Mouse (Mus musculus) hindbrain, postnatal 0 days (tissue): ENCODE data around the gene Snapc3. TPM values are rescaled to one million over a fixed set of nuclear protein-coding genes. Genes with fewer than 3 reads are reported as not detected.
"Not testable (repeated sequence)": the region's sequence is repeated elsewhere in the genome, so short reads cannot be mapped to it uniquely, and the experiment has no call there.

ENCODE experiments used
- ATAC-seq: fragments of 200-750 bp; cut with Nextera tagmentation; 2 replicates; pipeline ENCODE4 v1.8.0; 2017; ENCODE audit warnings: mild to moderate bottlenecking, moderate TSS enrichment, moderate library complexity
- DNase-seq: peaks from one replicate; pipeline ENCODE4 v3.0.0-alpha.2; 2015; ENCODE audit warnings: low spot score
- H3K27ac ChIP-seq: fragments of 300-500 bp; sonication (generic); 2 replicates; pipeline ENCODE4 v1.5.1; 2014; ENCODE audit warnings: mild to moderate bottlenecking
- H3K27me3 ChIP-seq: fragments of 300-500 bp; sonication (generic); 2 replicates; pipeline ENCODE4 v1.6.1; 2014; ENCODE audit warnings: low read length, mixed read lengths; ENCODE audit not compliant: insufficient read depth
- H3K36me3 ChIP-seq: fragments of 300-500 bp; sonication (generic); 2 replicates; pipeline ENCODE4 v1.6.1; 2014; ENCODE audit warnings: low read length, mixed read lengths; ENCODE audit not compliant: insufficient read depth
- H3K4me1 ChIP-seq: fragments of 300-500 bp; sonication (generic); 2 replicates; pipeline ENCODE4 v1.6.1; 2014; ENCODE audit warnings: antibody characterized with exemption, low read length, mixed read lengths; ENCODE audit not compliant: insufficient read depth
- H3K4me2 ChIP-seq: fragments of 300-500 bp; sonication (generic); 2 replicates; pipeline ENCODE4 v1.6.1; 2014; ENCODE audit warnings: low read depth, mild to moderate bottlenecking, low read length, moderate library complexity, mixed read lengths
- H3K4me3 ChIP-seq: fragments of 300-500 bp; sonication (generic); 2 replicates; pipeline ENCODE4 v1.5.1; 2014; ENCODE audit warnings: low read length
- H3K9ac ChIP-seq: fragments of 300-500 bp; sonication (generic); replicated peaks from 2 replicates; pipeline ENCODE4 v1.6.1; 2014; ENCODE audit warnings: mild to moderate bottlenecking, low read length, moderate library complexity, mixed read lengths
- H3K9me3 ChIP-seq: fragments of 300-500 bp; sonication (generic); 2 replicates; pipeline ENCODE4 v1.6.1; 2016; ENCODE audit warnings: low read length, mixed read lengths
- CTCF ChIP-seq: IDR thresholded peaks from 2 replicates; pipeline ENCODE4 v1.5.1; 2016; ENCODE audit warnings: antibody characterized with exemption, control low read depth, low read depth
- WGBS: fragments of 180-500 bp; shearing (Covaris S2); extraction: QIAGEN DNeasy Blood & Tissue Kit; methylation state at CpG from one replicate; pipeline ENCODE4 v1.1.7; 2014; 5-methylcytosine and 5-hydroxymethylcytosine counted together
- polyA plus RNA-seq: library from polyadenylated mRNA; unstranded; fragments of >200 nt; fragmentation: Nextera tagmentation; extraction: Ambion mirVana; gene quantifications from 2 replicates; pipeline ENCODE4 v1.2.1, GENCODE M21; 2015
- total RNA-seq: library from RNA; depleted of rRNA; stranded (reverse); fragments of >200 nt; gene quantifications from 2 replicates; pipeline ENCODE4 v1.2.3, GENCODE M21; 2014

Snapc3 gene
- total and polyA plus RNA-seq, 2 experiments from 2014 or later, result 34.1 to 42.8 TPM

DNA sequence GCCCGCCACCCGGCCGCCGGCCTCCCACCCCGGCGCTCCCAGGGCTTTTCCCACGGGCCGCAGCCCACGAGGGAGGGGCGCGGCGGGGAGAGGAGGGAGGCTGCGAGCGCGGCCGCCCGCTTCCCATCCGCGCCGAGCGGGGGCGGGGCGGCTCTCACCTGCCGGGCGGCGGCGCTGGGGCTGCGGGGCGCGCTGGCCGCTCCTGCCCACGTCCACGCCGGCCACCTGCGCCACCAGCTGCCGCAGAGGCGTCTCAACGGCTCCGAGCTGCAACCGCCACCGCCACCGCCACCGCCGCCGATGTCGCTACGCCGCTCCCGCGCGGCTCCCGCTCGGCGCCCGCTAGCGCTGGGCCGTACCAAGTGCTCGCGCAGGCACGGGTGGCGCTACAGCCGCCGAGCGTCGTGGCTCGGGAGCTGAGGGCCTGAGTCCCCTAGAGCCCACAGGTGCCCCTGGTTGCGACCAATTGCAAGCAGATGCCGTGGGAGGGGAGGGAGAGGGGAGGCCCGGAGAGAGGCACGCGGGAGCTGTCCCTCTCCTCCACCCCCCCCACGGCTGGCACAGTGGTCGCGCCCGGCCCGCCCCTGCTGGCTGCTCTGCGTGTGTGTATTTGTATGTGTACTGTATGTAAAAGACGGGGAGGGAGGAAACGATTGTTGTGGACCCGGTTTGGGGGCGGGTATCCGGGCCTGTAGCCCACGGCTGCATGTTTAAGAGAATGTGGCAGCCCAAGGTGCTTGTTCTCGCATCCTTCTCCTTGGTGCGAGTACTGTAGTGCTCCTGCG, 68.8 kb downstream of the Snapc3 start, which contains the start of gene Psip1:
Gene Psip1, minus strand, starts transcription at position 343 of the 785 bp plus-strand sequence.
- Histone ChIP-seq H3K27ac (peak within 1 kb of the TSS; percentile 98), H3K9me3 (no peaks in the 10 kb centered on the region), H3K9ac (peak within 1 kb of the TSS; percentile 99), H3K27me3 (no peaks in the 10 kb centered on the region), H3K36me3 (peaks cover 3% of the 10 kb centered on the region; the same call in 1 of the 2 replicates), H3K4me2 (peak within 1 kb of the TSS; percentile 70), H3K4me1 (peaks cover 3% of the 10 kb centered on the region; the same call in 1 of the 2 replicates), H3K4me3 (peak within 1 kb of the TSS; percentile 84)
- DNase-seq (peak; percentile 94), ATAC-seq (peak; percentile 94)
- WGBS, result under 1% methylated on average over 57 of the region's 86 CpGs
- TF ChIP-seq CTCF, result peak; percentile 64

GRCm38 (mm10) chr4:83489121-83489520, 71.6 kb downstream of the Snapc3 start:
- WGBS, result 25% methylated on average over 5 of the region's 5 CpGs

GRCm38 (mm10) chr4:83493112-83493511, 75.6 kb downstream of the Snapc3 start:
- ATAC-seq, result no peak
- TF ChIP-seq CTCF, result no peak
- Histone ChIP-seq H3K4me1 (no peaks in the 10 kb centered on the region), H3K9ac (no peak overlapping the region), H3K4me3 (no peak overlapping the region), H3K36me3 (no peaks in the 10 kb centered on the region), H3K4me2 (no peak overlapping the region), H3K9me3 (no peaks in the 10 kb centered on the region), H3K27me3 (no peaks in the 10 kb centered on the region), H3K27ac (no peak overlapping the region)
- no peak for DNase-seq
- 100% methylated on average over 1 of the region's 1 CpGs for WGBS

More at GRCm38 (mm10) chr4:83489121-83489520, 71.6 kb downstream of the Snapc3 start:
- no peak for DNase-seq
- no peak overlapping the region for H3K9ac ChIP-seq
- H3K27me3 ChIP-seq, result no peaks in the 10 kb centered on the region
- no peak overlapping the region for H3K4me3 ChIP-seq
- H3K4me1 ChIP-seq, result peaks cover 3% of the 10 kb centered on the region; the same call in 1 of the 2 replicates
- H3K4me2 ChIP-seq, result no peak overlapping the region
- no peaks in the 10 kb centered on the region for H3K36me3 ChIP-seq
- H3K27ac ChIP-seq, result no peak overlapping the region
- no peak for TF ChIP-seq CTCF
- ATAC-seq, result no peak
- H3K9me3 ChIP-seq, result no peaks in the 10 kb centered on the region

DNA sequence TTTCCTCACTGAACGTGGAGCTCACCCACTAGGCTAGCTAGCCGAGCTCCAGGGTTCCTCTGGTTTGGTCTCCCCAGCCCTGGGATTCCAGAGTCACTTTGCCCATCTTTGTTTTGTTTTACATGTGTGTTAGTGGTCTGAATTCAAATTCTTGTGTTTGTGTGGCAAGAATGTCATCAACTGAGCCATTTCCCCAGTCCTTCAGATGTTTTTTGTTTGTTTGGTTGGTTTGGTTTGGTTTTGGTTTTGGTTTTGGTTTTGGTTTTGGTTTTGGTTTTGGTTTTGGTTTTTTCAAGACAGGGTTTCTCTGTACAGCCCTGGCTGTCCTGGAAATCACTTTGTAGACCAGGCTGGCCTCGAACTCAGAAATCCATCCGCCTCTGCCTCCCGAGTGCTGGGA, 79.5 kb downstream of the Snapc3 start:
- H3K4me1 ChIP-seq, H3K27me3 ChIP-seq, ATAC-seq, H3K9me3 ChIP-seq, H3K9ac ChIP-seq, H3K27ac ChIP-seq, H3K4me2 ChIP-seq, H3K36me3 ChIP-seq, DNase-seq, H3K4me3 ChIP-seq: not testable (repeated sequence)
- 87% methylated on average over 5 of the region's 5 CpGs for WGBS

- DNase-seq (peak; percentile 69), ATAC-seq (peak; percentile 87)
- no peaks in the 10 kb centered on the region for H3K9me3 ChIP-seq
- TF ChIP-seq CTCF, result peak; percentile 30
- no peaks in the 10 kb centered on the region for H3K36me3 ChIP-seq
- H3K4me2 ChIP-seq, result peak overlapping the region; percentile 62
- H3K27ac ChIP-seq, result peak overlapping the region; percentile 71
- peak overlapping the region; percentile 40 for H3K4me3 ChIP-seq
- H3K9ac ChIP-seq, result peak overlapping the region; percentile 50
- H3K27me3 ChIP-seq, result no peaks in the 10 kb centered on the region
- no peaks in the 10 kb centered on the region for H3K4me1 ChIP-seq
- 5% methylated on average over 22 of the region's 22 CpGs for WGBS
Observed at GRCm38 (mm10) chr4:83500154-83501036, 82.9 kb downstream of the Snapc3 start.

DNA sequence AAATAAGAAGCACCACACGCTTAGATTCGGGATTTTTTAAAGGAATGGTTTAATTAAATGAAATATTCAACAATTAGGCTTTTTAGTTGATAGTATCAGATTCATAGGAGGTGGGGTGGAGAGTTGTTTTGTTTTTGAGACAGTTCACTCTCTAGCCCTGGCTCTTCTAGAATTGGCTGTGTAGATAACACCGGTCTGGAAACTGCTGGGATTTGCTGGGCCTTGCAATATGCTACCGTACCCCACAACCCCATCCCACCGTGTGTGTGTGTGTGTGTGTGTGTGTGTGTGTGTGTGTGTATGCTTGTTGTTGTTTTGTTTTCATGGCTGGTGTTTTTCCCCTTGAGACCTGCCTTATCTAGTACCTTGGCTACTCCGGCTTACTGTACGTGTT, 83.5 kb downstream of the Snapc3 start:
- DNase-seq (no peak), ATAC-seq (peak; percentile 74)
- Histone ChIP-seq H3K9me3 (no peaks in the 10 kb centered on the region), H3K27ac (0 out of 2 replicates have a peak overlapping the region, but pooled peaks have one; percentile 71), H3K4me1 (no peaks in the 10 kb centered on the region), H3K9ac (peak overlapping the region; percentile 50; the same call in 1 of the 2 replicates), H3K4me2 (peak overlapping the region; percentile 62), H3K4me3 (peak overlapping the region; percentile 40), H3K27me3 (no peaks in the 10 kb centered on the region), H3K36me3 (no peaks in the 10 kb centered on the region)
- no peak for TF ChIP-seq CTCF
- 30% methylated on average over 7 of the region's 7 CpGs for WGBS
